Mouse (Mus musculus) ES-E14 (cell line): Measurements from ENCODE around the gene Cask. TPM values are rescaled to one million over a fixed set of nuclear protein-coding genes. Genes with fewer than 3 reads are reported as not detected.

Experiments used
- DNase-seq: peaks from one replicate; pipeline ENCODE4 v3.0.0-alpha.2; 2013; ENCODE audit warnings: low read depth, low spot score
- H3K27ac ChIP-seq: 2 replicates; pipeline ENCODE4 v1.5.1; 2012; ENCODE audit warnings: low read depth, mild to moderate bottlenecking, low read length, moderate library complexity, mixed read lengths; ENCODE audit not compliant: poor library complexity, insufficient read depth, severe bottlenecking
- H3K36me3 ChIP-seq: 2 replicates; pipeline ENCODE4 v1.6.1; 2012; ENCODE audit warnings: mild to moderate bottlenecking, low read length, moderate library complexity, mixed read lengths; ENCODE audit not compliant: control insufficient read depth, poor library complexity, insufficient read depth, severe bottlenecking
- H3K4me1 ChIP-seq, 2 experiments: fragments of 150-350 bp in 1 of 2; sonication (generic) in 1 of 2; 2 replicates each; pipeline ENCODE4 v1.6.1; 2012; ENCODE audit warnings: low read length in 2 of 2, mild to moderate bottlenecking in 1 of 2, mixed read lengths in 1 of 2; ENCODE audit not compliant: control insufficient read depth in 2 of 2, insufficient read depth in 2 of 2, poor library complexity in 1 of 2
- H3K4me3 ChIP-seq, 2 experiments: fragments of 150-350 bp in 1 of 2; sonication (generic) in 1 of 2; 2 replicates each; pipeline ENCODE4 v1.5.1; 2012; ENCODE audit warnings: low read length in 2 of 2, low read depth in 1 of 2, mild to moderate bottlenecking in 1 of 2, mixed read lengths in 1 of 2; ENCODE audit not compliant: insufficient read depth in 1 of 2, poor library complexity in 1 of 2, severe bottlenecking in 1 of 2
- H3K9ac ChIP-seq: 2 replicates; pipeline ENCODE4 v1.6.1; 2012; ENCODE audit warnings: low read depth, mild to moderate bottlenecking, low read length, mixed read lengths; ENCODE audit not compliant: poor library complexity, insufficient read depth, severe bottlenecking
- H3K9me3 ChIP-seq: fragments of 150-350 bp; sonication (generic); 2 replicates; pipeline ENCODE4 v1.6.1; 2012; ENCODE audit warnings: low read depth, mild to moderate bottlenecking, low read length; ENCODE audit not compliant: control insufficient read depth, insufficient read depth
- CHD2 ChIP-seq: IDR thresholded peaks from 2 replicates; pipeline ENCODE4 v1.6.1; 2014; ENCODE audit warnings: mild to moderate bottlenecking, low read depth, low read length, inconsistent platforms
- HCFC1 ChIP-seq: IDR thresholded peaks from 2 replicates; pipeline ENCODE4 v1.6.1; 2012; ENCODE audit warnings: low read length, inconsistent platforms, borderline replicate concordance; ENCODE audit not compliant: insufficient read depth
- MAFK ChIP-seq: IDR thresholded peaks from 2 replicates; pipeline ENCODE4 v1.6.1; 2014; ENCODE audit warnings: mild to moderate bottlenecking, low read depth, low read length, inconsistent platforms; ENCODE audit not compliant: insufficient read depth
- ZC3H11A ChIP-seq: IDR thresholded peaks from 2 replicates; pipeline ENCODE4 v1.6.1; 2012; ENCODE audit warnings: low read depth, mild to moderate bottlenecking, inconsistent platforms, low read length, borderline replicate concordance
- ZNF384 ChIP-seq: IDR thresholded peaks from 2 replicates; pipeline ENCODE4 v1.6.1; 2012; ENCODE audit warnings: low read depth, low read length, inconsistent platforms
- in situ Hi-C, 2 experiments: fragments of 600-800 bp; cut with MboI; formaldehyde crosslinking; loops; one replicate each; pipeline ENCODE4 v1.15.1; 2025; ENCODE audit warnings: low sequenced_read_pairs in 2 of 2, inconsistent platforms in 1 of 2; ENCODE audit not compliant: unreplicated experiment in 2 of 2
- total RNA-seq: library from RNA; depleted of rRNA; stranded (reverse); fragments of 300-350 nt; gene quantifications from 2 replicates; pipeline ENCODE4 v1.2.3, GENCODE M21; 2012

Gene Cask
- total RNA-seq, 1 experiment = 20.1 TPM

- in situ Hi-C loops = no loop called here
- H3K4me3 ChIP-seq = no peak overlapping the region
- no peak overlapping the region for H3K9ac ChIP-seq
- H3K36me3 ChIP-seq = no peaks in the 10 kb centered on the region
- DNase-seq = no peak
- TF ChIP-seq ZC3H11A (no peak), MAFK (no peak), HCFC1 (no peak), CHD2 (no peak), ZNF384 (no peak)
- H3K9me3 ChIP-seq = no peaks in the 10 kb centered on the region
- no peaks in the 10 kb centered on the region for H3K4me1 ChIP-seq
- no peak overlapping the region for H3K27ac ChIP-seq
Measured at GRCm38 (mm10) chrX:13494892-13495703, 356.1 kb downstream of the Cask start.

- H3K27ac ChIP-seq = no peak overlapping the region
- no peaks in the 10 kb centered on the region for H3K36me3 ChIP-seq
- DNase-seq = no peak
- no peak overlapping the region for H3K9ac ChIP-seq
- H3K4me3 ChIP-seq = no peak overlapping the region
- no peaks in the 10 kb centered on the region for H3K9me3 ChIP-seq
- TF ChIP-seq CHD2 = no peak
- TF ChIP-seq ZNF384 = no peak
- no peak for TF ChIP-seq ZC3H11A
- TF ChIP-seq MAFK = no peak
- no peak for TF ChIP-seq HCFC1
- no peaks in the 10 kb centered on the region for H3K4me1 ChIP-seq
- in situ Hi-C loops = no loop called here
Measured at GRCm38 (mm10) chrX:13492922-13493321, 358.2 kb downstream of the Cask start.

GRCm38 (mm10) chrX:13490941-13491340 is 360.2 kb downstream of the Cask start:
- TF ChIP-seq MAFK = no peak
- no peak for TF ChIP-seq ZNF384
- TF ChIP-seq CHD2 = no peak
- no peak for TF ChIP-seq ZC3H11A
- no peak for TF ChIP-seq HCFC1
- DNase-seq = no peak
- in situ Hi-C loops = no loop called here
- no peak overlapping the region for H3K27ac ChIP-seq
- H3K36me3 ChIP-seq = no peaks in the 10 kb centered on the region
- no peak overlapping the region for H3K4me3 ChIP-seq
- H3K9me3 ChIP-seq = no peaks in the 10 kb centered on the region
- peaks cover 0 to 2% of the 10 kb centered on the region in 2 experiments; a peak in 1 of 4 replicates for H3K4me1 ChIP-seq
- H3K9ac ChIP-seq = no peak overlapping the region

GRCm38 (mm10) chrX:13489761-13490160 is 361.4 kb downstream of the Cask start:
- Histone ChIP-seq H3K4me1 (peaks cover 0 to 2% of the 10 kb centered on the region in 2 experiments; a peak in 1 of 4 replicates), H3K9me3 (no peaks in the 10 kb centered on the region), H3K4me3 (no peak overlapping the region), H3K9ac (no peak overlapping the region), H3K36me3 (no peaks in the 10 kb centered on the region), H3K27ac (no peak overlapping the region)
- DNase-seq = no peak
- in situ Hi-C loops = no loop called here
- TF ChIP-seq ZNF384 (no peak), HCFC1 (no peak), ZC3H11A (no peak), MAFK (no peak), CHD2 (no peak)
